Mouse (Mus musculus): Measurements from ENCODE around the gene Fam186a.

DNA sequence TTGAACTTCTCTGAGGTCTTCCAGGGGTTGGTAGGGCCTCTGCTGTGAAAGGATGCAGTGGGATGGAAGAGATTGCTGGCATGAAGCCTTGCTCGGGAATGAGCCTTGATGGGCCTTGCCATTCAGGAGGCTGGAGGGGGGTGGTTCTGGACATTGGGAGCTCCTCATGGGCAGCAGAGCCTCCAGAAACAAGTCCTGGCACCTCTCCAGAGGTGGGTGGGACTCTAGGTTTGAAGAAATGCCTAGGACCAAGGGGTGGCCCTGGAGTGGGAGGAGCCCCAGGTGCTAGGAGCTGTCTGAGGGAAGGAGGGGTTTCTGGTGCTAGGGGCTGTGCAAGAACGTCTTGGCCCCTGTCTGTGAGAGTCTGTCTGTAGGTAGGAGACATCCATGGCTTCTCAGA lies 26.4 kb downstream of the Fam186a start:
- no peak for TF ChIP-seq CTCF (IDR thresholded peaks at IDR 0.05; ENCODE audit: control insufficient read depth, insufficient read depth, insufficient read length)
- TF ChIP-seq MAX (IDR thresholded peaks at IDR 0.05): no peak
- TF ChIP-seq MYOD1 (IDR thresholded peaks at IDR 0.05; ENCODE audit: control insufficient read depth, insufficient read length, low read depth): no peak
